Mouse (Mus musculus) kidney, postnatal 25 days (tissue): ENCODE measurements at regions not wholly inside any gene's neighbourhood (a gene's known extent, or its start where the extent isn't known, plus 50 kb on each side); places are given as distances from the start of the nearest gene placed in this dataset.
A peak's percentile ranks its signal among the peaks of the same experiment; 100 is the strongest.

ENCODE experiments used
- DNase-seq, 2 experiments: peaks; one replicate each; pipeline ENCODE4 v3.0.0; 2021; ENCODE audit warnings: mixed read lengths in 2 of 2

DNA sequence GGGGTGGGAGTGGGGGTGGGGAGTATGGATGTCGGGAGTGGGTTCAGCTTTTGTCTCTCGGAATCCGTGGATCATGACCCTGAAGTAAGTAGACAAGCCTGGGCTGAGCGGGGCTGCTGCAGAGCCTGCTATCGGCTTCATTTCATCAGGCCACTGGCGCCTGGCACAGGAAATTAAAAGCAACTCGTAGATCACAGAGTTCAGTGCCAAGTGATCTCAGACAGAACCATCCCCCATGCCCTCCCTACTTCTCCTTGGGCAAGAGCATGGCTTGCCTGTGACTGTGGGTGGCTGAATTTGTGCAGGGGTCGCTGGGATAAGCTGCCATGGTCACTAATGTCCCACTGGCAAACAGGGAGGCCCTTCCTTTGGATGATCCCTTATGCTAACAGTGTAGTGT lies 161.3 kb upstream of the Il12b start:
- DNase-seq: no peak

DNA sequence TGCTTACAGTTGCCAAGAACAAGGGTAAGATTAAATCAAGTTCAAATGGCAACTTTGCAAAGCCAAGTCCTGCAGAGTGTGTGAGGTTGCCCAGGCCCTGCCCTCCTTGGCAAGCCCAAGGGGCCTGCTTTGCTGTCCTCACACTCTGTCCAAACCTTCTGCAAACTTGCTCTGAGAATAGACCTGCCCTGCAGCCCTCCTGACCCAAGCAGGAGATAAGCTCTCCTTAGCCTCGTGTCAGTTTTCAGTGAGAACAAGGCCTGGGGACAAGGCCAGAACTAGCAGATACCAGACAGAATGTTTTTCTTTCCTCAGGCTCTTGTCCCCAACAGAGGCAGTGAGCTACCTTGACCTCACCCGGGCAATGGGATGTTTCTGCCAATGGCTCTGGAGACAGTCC lies 156.7 kb upstream of the Il12b start:
- no peak for DNase-seq

DNA sequence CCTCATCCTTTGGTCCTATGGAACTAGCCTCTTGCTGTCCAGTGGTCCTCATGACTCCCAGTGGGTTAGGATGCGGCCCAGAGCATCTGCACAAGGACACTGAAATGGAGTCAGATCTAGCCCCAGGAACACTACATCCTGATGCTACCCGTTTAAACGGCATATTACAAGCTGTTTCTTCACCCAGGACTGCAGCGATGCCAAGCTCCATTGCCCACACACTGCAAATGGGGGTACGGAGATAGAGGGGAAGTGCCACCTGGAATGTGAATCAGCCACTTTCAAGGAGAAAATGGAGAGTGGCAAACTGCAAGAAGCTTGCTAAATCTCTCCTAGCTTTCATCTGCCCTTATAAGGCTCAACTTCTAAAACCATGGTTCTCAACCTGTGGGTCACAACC lies 148.0 kb upstream of the Il12b start:
- DNase-seq: no peak

DNA sequence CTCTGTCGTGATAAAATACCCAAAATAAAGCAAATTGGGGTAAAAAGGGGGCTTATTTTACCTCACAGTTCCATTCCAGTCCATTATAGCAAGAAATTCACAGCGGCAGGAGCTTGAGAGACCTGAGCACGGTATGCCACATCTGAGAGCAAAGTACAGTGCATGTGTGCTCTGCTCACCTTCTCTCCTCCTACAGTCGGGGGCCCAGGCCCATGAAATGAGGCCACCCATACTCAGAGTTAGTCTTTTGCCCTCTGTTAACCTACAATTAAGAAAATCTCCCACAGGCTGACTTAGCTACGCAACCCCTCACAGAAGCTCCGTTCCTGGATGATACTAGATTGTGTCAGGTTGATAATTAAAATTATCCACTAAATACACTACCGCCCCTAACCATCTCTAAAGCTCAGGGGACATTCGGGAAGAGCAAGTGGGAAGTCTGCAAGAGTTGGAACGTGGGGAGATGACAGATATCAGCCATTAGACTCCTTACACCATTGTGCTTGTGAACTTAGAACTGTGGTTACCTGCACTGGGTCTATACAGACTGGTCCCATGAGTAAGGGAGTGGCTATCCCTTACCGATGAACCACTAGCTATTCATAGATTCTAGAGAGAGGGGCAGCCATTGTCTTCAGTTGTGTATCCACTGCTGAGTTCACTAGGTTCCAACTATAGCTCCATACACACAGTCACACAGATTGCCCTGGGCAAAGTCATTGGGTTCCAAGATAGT lies 139.3 kb upstream of the Il12b start:
- no peak for DNase-seq

DNA sequence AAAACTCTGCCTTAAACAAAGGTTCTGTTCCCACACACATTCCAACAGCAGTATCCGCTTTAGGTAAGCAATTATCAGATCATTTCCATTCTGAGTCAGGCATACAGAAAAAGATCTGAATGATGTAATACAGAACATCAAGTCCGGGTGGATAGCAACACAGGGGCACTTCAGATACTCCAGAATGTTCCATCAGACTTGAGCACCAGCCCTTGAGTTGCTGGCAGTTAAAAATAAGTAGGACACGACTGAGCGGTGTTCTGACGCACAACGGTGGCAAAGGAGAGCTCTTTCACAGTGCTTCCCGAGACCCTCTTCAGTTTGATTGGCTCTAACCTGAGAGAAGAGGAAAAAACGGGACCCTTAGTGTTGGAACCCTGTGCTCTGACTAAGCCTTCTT lies 138.2 kb upstream of the Il12b start:
- DNase-seq: no peak

DNA sequence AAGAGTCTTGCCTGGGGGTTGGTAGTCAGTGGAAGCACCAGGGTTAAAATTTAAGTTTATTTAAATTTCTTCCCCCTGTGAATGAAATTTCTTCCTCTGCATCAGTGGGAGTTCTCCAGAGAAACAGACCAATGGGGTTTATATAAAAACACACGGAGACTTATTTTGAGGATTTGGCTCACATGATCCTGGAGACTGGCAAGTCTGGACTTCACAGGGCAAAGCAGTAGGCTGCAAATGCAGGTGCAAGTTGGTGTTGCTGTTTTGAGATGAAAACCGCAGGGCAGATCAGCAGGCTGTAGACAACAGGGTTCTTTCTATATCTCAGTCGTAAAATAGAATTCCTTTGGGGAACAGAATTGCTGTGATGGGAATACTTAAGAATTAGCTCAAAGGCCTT lies 137.3 kb upstream of the Il12b start:
- DNase-seq: no peak

DNA sequence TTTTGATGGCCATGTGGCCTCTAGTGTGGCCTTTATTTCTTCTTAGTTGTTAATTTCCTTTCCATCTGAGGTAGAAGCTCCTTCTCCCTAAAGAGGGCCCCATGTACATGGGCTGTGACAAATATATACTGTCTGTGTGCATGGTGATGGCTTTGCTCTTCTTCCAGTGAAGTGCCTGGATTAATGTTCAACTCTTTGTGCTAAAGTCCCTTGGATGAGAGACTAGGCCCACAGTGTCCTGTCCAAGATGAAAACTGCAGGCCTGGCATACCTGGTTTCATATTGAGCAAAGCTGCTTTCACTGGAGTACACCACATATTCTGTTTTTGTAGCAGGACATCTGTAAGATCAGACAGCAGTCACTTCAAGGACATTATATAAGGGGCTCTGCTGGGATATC lies 127.6 kb upstream of the Il12b start:
- peak; percentile 12 to 40 for DNase-seq

DNA sequence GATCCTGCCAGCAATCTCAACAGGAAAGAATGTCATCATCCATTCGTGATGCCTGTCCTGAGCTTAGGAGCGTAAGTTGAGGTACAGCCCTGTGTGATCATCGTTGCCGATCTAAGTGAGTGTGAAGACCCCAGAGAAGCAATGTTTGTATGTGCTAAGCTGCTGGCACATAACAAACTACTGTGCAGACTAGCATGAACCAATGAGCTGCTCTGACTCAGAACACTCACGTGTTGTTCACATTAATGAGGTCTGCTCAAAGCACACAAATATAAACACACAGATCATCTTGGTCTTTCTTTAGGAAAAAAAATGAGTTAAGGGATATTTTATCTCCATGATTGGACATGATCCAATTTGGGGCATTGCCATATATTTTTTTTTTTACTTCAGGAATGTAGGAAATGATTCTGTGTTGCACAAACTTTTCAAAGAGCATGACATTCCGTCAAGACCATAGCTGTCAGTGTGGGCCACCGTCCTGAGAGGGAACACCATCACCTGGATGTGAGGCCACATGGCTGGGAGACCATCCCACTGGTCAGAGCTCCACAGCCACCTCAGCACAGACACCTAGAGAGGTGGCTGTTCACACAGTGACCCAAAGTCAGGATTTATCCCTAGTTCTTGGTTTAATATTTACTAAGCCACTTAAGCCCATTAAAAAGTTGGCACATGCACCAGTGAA lies 121.2 kb upstream of the Il12b start:
- no peak for DNase-seq

DNA sequence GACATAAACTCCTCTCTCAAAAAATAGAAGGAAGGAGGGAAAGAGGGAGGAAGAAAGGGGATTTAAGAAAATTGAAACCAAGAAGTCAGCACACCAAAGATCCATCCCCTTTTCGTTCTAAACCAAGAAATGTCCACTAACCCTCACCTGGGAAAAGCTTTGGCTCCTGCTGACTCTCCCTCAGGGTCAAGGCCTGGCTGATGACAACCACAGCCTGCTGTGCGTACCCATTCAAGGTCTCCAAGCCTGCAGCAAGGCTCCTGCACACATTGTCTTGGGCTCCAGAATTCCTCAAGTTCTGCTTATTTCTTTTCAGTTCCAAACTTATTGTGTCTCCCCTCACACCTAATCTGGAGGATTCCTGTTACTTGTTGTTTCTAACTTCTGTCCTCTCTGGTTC lies 113.9 kb upstream of the Il12b start:
- no peak for DNase-seq

DNA sequence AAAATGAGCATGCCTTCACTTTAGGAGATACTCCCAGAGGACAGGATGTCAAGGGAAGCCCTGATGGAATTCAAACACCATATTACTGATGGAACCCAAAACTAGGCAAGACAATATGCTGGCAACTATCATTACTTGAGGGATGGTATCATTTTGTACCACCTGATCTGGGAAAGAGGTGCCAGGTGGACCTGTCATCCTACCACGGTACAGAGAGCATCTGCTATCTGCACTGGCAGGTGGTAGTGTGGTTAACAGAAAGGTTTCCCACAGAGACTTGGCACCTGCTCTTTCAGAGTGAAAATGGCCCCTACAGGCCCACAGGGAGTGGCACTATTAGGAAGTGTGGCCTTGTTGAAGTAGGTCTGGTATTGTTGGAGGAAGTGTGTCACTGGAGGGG lies 111.0 kb upstream of the Il12b start:
- no peak for DNase-seq

DNA sequence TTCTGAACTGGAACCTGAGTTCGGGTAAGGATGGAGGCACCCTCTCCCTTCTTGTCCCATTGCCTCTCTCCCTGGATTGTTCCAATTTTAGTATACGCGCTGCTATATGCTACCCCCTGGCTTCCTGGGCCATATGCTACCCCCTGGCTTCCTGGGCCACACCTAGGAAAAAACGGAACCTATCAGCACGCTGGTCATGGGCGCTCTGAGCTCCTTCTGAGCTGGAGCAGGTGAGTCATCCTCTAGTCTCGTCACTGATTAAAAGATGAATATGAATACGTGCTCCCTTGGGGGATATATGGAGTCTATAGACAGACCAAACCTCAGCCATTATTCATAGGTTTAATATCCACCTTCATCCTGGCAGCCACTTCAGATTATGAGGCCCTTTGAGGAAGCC lies 96.1 kb upstream of the Il12b start:
- DNase-seq: no peak

DNA sequence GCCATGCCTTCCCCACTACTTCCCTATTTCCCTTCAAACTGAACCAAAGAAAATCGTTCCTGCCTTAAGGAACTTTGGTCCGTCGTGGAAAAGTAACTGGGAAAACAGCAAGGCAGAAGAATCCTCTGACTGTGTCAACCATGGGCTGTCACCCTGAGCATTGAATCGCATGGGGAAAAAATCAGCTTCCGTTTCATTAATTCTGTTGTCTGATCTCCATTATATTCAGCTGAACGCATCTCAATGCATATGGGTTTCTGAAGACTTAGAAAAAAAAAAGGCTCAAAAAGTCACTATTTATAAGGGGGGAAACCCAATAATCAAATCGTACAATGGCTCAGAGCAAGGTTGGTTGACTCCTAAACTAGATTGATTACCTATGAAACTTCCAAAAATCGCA lies 83.8 kb upstream of the Il12b start:
- DNase-seq: no peak

DNA sequence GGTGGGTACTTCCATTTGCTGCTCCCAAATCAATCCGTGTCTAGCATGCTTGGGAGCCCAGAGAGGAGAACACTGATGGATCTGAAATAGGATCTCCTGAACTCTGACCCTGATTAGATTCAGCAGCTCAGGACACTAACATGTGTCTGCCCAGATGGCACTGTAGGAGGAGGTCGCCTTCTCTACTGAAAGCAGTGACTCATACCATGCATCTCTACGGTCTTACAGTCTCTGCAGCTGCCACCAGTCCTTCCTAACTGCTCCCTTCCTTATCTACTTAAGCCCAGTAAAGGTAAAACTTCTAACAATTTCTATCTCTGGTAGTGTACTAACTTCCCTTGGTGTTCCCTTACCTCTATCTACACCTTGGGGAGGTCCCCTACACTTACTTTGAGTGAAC lies 80.7 kb upstream of the Il12b start:
- no peak for DNase-seq

DNA sequence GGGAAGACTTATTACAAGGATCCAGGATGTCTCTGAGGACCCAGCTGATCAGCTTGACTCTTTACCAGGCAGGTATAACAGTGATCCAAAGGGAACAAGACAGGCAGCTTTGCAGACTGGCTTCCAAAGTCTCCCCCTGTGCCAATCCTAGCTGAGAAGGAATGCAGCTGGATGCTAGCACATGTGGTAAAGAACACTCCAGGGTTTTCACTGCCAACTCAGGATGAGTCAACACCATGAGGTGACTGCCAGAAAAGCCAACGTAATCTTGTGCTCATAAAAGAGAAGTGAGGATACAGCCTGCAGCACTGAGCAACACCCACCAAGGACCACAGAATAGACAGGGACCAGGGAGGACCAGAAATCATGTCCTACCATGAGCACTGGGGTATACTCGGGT lies 76.5 kb upstream of the Il12b start:
- DNase-seq: no peak

DNA sequence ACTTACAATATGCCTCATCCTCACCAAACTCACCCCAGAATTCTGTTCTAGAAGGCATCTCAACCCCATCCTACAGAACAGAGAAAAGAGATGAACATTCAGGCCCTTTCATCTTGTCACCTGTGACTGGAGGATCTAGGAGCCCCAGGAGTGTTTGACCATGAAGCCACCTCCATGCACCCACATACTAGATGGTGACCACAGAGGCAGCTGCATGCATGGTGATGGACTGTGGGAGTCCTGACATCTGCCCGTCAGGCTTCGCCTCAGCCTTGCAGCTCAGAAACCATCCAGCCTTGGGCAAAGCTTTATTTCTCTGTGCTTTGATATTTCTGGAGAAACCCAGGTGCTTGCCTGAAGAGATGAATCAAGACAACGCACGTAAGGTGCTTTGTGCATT lies 74.8 kb upstream of the Il12b start:
- DNase-seq: no peak

DNA sequence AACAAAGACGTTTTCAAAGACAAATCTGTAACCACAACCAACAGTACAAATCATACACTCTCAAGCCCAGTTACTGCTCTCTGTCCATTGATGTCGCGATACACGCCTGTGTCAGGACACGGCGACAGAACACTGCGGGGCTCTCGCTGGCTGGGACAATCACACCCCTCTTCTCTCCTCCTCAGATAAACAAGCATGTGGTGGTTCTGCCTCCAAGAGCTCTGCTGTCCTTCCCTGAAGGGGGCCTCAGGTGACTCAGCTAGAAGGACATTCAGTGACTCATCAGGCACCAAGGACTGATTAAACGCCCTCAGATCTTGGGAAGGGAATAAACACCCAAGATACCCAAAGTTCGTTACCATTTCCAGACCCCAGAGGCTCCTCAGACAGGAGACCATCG lies 74.3 kb upstream of the Il12b start:
- DNase-seq: no peak

DNA sequence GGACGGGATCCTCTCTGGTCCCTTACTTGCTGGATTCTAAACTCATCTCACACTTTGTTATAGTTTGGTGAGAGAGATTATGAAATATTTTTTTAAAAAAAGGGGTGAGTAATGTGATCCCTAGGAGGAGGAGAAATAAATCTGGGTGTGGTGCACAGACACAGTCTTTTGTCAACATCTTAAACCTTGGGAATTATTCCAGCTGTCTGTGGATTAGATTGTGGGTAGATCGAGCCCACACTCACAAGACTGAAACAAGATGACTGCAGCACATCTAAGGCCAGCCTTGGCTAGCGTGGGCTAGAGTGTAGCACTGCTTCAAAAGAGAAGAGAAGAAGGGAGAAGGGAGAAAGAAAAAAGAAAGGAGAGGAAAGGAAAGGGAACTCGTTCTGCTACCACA lies 70.4 kb upstream of the Il12b start:
- no peak for DNase-seq

DNA sequence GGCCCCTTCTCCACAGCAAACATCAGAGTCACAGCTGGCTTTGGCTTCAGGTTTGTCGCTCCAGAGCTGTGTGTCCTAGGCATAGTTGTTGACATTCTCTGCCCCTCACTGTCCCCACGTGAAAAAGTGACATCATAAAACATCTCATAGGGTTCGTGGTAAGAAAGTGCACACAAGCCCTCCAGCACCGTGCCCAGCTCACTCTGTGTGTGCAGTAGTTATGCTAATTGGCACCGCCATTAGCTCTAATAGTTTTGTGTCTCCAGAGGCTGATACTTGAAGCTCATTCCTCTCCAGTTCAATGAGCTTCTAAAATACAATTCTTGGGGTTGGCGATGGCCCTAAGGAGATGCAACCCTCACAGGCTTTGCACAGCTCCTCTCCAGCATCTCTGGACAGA lies 69.4 kb upstream of the Il12b start:
- no peak for DNase-seq

DNA sequence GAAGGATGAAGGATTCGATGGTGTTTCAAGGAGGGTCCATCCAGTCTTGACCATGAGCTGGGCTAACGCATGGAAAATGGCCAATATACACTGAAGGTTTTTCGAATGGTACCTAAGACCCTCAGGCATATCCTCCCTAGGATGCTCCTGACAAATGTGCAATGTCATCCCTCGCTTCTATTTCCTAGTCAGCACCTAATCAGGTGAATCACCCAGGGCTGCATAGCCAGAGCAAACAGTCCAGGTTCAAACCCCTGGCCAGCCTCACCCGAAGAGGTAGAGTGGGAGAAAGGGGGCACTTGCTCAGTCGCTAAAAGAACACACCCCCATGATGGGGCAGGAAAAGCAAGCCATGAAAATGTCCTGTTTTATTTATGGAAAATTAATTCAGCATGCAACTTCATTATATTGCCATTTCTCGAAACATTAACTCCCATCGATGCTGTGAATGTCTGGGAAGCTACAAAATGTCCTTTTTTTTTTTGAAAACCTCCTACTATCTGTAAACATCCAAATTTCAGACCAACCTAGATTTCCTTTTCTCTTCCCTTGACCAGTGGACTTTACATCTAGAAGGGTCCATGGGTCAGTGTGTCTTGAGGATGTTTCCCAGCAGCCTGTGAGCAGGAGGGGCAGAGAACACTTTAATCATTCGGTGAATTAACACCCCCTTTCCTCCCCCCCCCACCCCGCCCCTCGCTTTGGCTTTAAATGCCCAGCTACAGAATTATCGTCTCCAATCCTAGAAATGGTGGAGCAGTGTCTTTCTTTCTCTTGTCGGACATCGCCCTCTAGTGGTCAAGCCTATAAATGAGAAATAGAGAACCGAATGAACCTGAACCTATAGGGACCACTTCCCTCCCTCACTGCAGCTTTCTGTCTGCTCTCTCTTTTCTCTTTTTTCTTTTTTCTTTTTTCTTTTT lies 68.8 kb upstream of the Il12b start:
- peak in 1 of 2 experiments; percentile 71 for DNase-seq

DNA sequence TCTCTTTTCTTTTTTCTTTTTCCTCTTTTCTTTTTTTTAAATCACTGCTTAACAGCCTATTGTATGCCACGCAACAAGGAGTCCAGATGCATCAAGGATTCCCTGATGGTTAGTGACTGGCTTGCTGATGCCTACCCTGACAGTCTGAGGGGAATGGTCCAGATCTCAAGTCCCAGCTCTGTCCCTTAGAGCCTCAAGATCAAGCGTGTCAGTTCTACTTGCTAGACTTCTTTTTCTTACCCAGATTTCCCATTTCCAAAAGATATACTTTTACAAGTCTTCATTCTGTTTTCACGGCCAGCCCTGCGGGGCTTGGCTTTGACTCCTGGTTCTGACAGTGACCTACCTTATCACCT lies 68.1 kb upstream of the Il12b start:
- DNase-seq: no peak

DNA sequence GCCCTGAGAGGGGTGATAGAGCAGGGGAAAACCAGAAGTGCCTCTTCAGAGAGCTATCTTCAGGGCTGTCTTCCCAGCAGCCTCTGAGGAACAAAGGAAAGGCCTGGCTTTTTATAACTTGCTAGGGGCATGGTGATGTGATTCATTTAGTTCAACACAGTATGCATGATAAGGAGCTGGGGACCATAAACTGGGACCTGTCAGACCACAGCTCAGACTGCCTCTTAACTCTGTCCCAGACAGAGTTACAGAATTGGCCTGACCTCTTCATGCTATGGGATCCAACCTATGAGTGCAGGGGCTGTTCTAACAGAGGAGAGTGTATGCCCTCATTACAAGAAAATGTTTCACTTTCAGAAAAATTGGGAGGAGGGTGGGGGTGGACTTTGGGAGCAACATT lies 59.3 kb upstream of the Il12b start:
- no peak for DNase-seq

DNA sequence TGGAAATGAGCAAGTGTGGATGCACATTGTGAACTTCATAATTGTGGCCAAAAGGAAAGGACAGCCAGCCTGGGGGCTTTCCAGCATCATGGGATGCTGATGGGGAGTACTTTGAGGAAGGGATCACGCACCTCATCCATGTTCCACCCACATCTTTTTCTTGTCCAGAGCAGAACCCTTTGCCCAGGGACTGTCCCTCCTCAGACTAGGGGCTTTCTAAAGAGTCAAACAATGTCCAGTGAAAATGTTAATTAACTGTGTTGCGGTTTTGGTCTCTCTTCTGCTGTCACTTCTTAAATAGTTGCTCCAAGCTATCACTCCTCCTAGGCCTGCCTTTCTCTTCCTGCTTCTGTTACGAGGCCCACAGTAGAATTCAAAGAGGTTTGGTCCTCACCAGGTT lies 51.6 kb upstream of the Il12b start:
- DNase-seq: no peak

DNA sequence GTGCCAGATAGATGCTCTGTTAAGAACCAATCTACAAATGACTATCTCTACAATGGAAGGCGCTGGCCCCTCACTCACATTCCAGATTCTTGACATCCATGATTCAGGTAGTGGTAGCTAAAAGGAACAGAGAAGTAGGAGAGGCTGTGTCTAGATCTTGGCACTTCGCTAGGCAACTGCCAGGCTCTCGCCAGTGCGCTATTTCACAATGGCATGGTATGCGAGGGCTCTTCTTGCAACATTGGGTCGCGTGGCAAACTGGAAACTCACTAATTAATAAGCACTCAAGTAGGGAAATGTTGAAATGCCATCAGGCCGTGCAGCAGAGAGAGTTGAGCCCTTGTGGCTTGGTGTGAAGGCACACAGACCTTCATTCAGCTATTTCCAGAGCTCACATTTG lies 50.3 kb upstream of the Il12b start:
- DNase-seq: no peak
